Mouse (Mus musculus): ENCODE results near the gene Wdr66.
"Not testable (repeated sequence)": the region's sequence is repeated elsewhere in the genome, so short reads cannot be mapped to it uniquely, and the experiment has no call there.

Wdr66 gene

GRCm38 (mm10) chr5:123251834-123252233 is at the start of gene Wdr66:
Gene Wdr66 (plus strand): TSS chr5:123252102.
- peak; percentile 78 for DNase-seq

- DNase-seq = not testable (repeated sequence)
Observed at GRCm38 (mm10) chr5:123202771-123203170, 49.1 kb upstream of the Wdr66 start.

DNA sequence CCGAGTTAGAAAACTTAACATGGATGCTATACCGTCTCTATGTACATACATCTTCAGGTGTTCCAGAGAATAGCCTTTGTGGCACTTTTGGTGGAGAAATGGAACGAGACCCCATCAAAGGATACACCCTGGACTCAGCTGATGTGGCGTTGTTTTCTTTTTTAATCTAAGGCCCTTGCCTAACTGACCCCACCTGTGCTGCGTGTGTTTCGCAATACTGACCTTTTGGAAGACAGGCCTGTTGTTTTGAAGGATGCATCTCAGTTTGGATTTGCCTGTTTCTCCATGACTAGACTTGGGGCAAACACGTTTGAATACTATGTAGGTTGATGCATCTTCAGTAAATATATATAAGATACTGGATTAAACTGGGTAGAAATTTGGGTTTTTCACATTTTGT is 48.3 kb upstream of the Wdr66 start:
- not testable (repeated sequence) for DNase-seq

DNA sequence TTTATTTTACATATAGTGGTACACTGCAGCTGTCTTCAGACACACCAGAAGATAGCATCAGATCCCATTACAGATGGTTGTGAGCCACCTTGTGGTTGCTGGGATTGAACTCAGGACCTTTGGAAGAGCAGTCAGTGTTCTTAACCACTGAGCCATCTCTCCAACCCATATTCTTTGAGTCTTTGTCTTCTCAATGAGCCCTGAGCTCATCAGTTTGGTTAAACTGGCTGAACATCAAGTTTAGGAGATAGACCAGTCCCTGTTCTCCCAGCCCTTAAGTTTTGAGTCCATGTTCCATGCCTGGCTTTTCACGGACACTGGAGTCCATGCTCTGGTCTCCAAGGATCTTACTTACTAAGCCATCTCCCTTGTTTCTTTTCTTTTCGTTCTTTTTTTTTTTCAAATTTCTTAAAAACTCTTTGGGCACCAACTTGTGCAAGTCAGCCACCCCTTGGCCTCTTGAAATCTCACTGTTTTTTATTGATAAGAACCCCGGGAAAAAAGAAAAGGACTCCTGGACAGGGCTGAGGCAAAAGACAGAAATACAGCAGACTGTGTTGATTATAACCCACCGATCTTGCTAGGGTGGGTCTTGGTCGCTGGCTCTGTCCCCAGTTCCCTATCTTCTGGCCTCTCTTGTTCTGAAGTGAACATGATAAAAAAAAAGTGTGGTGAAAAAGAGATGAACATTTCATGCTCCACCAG is 29.4 kb upstream of the Wdr66 start:
- not testable (repeated sequence) for DNase-seq

DNA sequence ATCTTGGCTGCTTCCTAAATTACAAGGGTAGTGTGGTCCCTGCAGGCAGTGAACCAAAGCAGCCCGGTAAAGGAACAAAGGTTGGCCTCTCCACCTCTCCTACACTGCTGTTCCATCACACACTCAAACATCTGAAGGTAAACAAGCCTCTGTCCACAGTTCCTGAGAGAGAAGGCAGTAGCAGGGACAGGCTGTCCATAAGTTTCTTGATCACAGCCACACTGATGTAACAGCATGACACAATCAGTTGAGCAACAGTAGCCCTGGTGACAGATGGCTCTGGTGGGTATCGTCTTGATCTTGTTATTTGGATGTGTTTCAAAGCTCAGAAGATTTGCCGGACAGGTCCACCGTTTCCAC is 28.9 kb upstream of the Wdr66 start:
- DNase-seq = no peak

DNA sequence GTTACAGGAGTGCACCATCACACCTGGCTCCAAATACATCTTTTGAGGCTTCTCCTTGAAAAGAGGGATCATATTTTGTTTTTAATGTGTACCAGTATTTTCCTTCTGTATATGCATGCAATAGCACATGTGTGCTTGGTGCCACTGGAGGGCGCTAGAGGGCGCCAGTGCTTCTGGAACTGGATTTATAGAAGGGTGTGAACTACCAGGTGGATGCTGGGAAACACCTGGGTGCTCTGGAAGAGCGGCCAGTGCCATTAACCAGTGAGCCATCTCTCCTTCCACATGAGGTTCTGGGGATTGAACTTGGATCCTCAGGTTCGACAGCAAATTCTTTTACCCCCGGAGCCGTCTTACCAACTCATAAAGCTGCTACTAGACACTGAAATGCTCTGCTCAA is 28.0 kb upstream of the Wdr66 start:
- DNase-seq = not testable (repeated sequence)

DNA sequence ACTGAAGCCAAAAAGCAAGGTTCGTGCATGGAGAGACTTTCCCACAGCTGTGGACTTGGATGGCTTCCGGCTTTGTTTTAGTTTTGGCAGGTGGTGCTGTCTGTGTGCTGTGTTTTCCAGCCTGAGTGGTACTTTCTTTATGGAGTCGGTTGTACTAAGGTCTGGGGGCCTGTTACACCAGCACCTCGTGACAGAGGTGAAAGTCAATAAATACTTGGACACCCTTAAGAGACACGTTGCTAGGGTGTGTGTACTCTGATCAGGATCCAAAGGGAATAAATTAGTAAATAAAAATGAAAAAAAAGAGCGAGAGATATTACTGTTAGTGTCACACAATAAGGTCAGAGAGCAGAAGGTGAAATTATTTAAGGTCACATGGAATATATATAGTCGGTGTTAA is 25.1 kb upstream of the Wdr66 start:
- no peak for DNase-seq

GRCm38 (mm10) chr5:123227762-123228523 is 24.0 kb upstream of the Wdr66 start:
- DNase-seq = peak; percentile 96

GRCm38 (mm10) chr5:123228524-123228922 is 23.4 kb upstream of the Wdr66 start:
- DNase-seq = no peak

GRCm38 (mm10) chr5:123229296-123229695 is 22.6 kb upstream of the Wdr66 start:
- DNase-seq = peak; percentile 30

DNA sequence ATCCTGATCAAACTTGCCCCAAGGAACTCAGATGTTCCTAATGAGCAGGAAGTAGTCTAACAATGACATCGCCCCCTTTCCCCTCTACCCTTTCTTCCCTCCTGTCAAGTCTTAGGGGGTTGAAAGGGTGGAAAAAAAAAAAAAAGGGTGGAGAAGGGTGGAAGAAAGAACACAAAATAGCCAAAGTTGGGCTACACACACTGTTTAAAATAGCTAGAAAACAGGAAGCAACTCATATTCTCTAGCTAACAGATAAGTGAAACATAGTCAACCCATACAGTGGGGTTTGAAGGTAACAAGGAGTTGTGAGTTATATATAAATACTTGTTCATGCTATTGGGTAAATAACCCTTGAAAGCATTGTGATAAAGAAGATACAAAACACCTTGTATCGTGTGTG is 19.7 kb upstream of the Wdr66 start:
- DNase-seq = no peak

GRCm38 (mm10) chr5:123235731-123236130 is 16.2 kb upstream of the Wdr66 start:
- peak; percentile 38 for DNase-seq

- no peak for DNase-seq
Observed at GRCm38 (mm10) chr5:123236426-123236825, 15.5 kb upstream of the Wdr66 start.

GRCm38 (mm10) chr5:123239501-123239900 is 12.4 kb upstream of the Wdr66 start:
- DNase-seq = no peak

GRCm38 (mm10) chr5:123245518-123245917 is 6.4 kb upstream of the Wdr66 start:
- DNase-seq = peak; percentile 49

DNA sequence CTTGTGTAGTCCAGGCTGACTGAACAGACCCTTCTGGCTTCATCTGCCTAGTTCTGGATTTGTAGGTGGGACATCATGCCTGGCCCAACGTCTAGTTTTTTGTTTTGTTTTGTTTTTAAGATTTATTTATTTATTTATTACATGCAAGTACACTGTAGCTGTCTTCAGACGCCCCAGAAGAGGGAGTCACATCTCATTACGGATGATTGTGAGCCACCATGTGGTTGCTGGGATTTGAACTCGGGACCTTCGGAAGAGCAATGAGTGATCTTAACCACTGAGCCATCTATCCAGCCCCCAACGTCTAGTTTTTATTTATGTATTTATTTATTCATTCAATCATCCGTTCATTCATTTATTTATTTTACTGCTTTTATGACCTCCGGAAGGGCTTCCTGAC is 512 bp upstream of the Wdr66 start:
- DNase-seq = no peak

DNA sequence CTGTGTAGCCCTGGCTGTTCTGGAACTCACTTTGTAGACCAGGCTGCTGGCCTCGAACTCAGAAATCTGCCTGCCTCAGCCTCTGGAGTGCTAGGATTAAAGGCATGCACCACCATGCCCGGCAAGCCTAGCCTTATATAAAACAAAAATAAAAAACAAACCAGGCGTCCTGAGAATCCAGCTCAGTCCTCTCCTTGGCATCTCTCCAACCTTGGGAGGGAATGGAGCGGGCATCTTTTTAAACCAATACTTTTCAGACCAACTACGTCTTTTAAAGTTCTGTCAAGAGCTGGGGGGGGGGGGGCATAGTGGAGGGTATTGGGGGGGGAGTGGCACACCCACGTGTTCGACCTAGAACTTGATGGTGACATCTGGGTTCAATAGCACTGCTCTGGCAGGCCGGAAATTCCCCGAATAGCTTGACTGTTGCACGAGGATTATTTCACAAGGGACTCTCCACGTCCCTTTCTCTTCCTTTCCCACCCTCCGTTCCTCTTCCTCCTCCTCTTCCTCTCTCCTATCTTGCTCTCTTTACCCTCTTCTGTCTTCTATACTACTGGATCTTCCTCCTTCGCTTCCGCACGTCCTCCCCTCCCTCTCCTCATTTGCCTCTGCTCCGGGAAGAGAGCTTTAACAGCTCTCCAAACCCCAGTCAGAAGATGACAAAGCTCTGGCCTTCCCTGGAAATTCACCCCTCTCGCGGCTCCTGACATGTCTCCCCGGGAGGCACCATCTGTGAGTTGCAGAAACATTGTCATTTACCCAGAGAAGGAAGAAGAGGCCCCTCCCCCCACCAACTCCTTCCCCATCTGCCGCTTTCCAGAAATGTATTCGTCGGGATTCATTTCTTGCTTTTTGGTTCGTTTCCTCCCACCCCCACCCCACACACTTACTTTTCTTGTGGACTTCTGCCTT is 5.2 kb downstream of the Wdr66 start:
- peak; percentile 57 for DNase-seq

DNA sequence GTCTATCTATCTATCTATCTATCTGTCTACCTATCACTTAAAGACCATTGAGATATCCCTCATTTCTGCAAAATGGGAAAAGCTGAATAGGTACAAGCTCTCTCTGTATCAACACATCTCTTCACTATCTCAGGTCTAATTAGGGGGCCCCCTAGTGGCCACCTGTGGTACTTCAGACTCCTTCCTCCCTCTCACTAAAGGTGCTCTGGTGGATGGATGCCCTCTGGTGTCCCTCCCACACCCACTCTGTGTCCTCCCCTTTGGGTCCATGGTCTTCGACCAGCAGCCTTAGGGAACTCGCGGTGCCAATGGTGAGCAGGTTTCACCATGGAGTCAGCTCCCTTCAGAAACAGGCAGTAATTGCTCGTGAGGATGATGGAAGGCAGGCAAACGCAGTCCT is 7.1 kb downstream of the Wdr66 start:
- DNase-seq = peak; percentile 72

DNA sequence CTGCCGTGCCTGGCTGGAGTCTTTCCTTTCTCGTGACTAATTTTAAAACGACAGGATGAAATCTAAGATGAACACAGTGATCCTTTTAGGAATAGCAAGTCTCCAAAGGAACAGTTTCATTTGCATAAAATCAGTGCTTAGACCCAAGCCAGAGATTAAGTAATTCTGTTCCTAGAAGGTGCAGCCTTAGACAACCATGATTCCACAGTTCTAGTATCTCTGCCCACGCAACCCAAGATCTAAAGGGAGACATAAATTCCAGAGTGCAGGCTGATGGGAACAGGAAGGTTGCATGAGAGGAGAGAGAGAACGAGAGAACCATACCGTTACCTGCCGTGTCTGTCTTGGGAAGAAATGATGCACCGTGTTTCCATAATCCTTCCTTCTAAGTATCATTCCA is 8.8 kb downstream of the Wdr66 start:
- DNase-seq = no peak

- DNase-seq = no peak
Observed at GRCm38 (mm10) chr5:123266909-123267308, 15.0 kb downstream of the Wdr66 start.

- DNase-seq = no peak
Observed at GRCm38 (mm10) chr5:123268477-123269474, 16.9 kb downstream of the Wdr66 start.

GRCm38 (mm10) chr5:123270917-123271316 is 19.0 kb downstream of the Wdr66 start:
- DNase-seq = no peak
